Mouse (Mus musculus) urinary bladder, adult 2 months (tissue): ENCODE data around the gene Errfi1. TPM values are rescaled to one million over a fixed set of nuclear protein-coding genes. Genes with fewer than 3 reads are reported as not detected.
"Not testable (repeated sequence)": the region's sequence is repeated elsewhere in the genome, so short reads cannot be mapped to it uniquely, and the experiment has no call there.

ENCODE experiments used
- DNase-seq: peaks from one replicate; pipeline ENCODE4 v3.0.0; 2022; ENCODE audit warnings: low spot score
- polyA plus RNA-seq: library from polyadenylated mRNA; depleted of rRNA; stranded (reverse); fragments of >200 nt; gene quantifications from 2 replicates; pipeline ENCODE4 v1.2.3, GENCODE M21; 2012

Gene Errfi1
- polyA plus RNA-seq, 1 experiment = 36.1 TPM

DNA sequence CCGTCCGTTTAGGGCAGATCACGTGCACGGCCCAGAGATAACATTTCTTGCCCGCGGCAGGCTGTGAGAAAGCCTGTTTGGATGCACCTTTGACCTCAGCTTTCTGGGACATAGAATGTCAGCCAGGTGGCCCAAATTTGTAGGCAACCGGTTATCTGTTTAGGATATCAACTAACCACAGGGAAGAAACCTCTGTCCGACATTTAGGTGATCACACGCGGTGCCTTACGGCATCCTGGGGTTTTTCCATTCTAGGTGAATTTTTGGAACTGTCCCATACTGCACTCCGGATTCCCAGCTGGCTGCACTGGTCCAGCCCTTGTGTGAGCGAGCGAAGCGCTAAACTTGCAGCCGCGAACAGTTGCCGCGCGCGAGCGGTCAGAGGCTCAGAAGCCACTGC lies 25.9 kb downstream of the Errfi1 start:
- DNase-seq = no peak

DNA sequence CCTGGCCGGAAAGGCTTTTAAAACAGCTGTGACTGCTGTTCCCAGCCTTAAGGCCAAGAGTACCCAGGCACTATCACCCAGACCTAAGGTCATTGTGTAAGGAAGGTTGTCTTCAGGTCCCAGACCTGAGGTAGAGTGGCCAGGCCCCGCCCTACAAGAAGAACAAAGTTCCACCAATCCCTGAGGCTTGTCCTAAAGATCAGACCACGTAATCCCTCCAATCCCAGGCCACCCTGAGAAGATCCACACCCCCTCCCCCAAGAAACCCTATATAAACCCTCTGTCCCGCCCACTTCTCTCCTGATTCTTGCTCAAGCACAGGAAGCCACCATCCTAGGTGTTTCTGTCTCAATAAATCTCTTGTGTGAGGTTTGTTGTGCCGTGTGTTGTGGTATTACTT lies 26.6 kb downstream of the Errfi1 start:
- DNase-seq = no peak

DNA sequence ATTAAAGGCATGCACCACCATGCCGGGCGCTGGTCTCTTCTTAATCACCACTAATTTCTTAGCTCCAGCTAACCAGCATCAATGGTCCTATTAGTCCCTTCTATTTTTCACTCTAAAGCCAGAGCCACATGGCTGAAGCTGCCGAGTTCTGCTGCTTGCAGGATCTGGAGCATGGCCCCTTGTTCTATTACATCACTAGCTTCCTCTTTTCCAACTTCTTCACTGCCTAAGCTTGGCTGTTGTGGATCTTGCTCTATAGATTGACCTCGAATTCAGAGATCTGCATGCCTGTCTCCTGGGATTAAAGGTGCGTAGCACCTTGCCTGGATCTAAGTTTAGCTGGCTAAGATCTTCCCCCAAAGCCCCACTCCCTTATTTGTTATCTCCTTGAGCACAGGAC lies 28.9 kb downstream of the Errfi1 start:
- DNase-seq = no peak

DNA sequence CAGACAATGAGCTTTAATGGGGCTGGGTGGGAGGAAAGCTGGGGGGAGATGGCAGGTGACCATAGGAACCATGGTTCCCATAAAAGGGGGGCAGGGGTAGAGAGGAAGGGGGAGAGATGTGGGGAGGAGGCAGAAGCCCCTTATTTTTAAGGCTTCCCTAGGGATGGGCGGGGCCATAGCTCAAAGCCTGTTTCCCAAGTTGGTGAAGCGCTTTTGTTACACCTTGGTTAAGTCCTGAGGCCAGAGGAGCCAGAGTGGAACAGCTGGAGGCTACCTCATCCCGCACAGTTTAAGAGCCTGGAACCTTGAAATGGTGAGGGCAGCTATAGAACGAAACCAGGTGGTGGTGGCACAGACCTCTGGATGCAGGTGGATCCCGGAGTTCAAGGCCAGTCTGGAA lies 34.2 kb downstream of the Errfi1 start:
- no peak for DNase-seq

DNA sequence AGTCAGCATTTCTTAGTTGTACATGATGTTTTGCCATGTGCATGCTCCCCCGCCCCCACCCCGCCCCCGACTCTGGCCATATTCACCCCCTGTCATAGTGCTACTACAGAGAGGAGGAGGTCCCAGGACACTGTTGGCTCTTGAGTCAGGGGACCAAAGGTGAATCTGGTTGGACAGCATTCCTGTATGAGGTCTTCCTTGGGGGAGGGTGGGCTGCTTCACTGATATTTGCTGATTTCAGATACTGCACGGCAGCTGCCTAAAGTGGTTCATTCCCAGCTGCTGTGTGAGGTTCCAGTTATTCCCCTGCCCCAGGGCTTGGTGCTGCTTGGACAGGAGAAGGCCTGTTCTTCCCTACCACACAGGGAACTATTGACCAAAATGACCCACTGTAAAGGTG lies 34.8 kb downstream of the Errfi1 start:
- DNase-seq = no peak

DNA sequence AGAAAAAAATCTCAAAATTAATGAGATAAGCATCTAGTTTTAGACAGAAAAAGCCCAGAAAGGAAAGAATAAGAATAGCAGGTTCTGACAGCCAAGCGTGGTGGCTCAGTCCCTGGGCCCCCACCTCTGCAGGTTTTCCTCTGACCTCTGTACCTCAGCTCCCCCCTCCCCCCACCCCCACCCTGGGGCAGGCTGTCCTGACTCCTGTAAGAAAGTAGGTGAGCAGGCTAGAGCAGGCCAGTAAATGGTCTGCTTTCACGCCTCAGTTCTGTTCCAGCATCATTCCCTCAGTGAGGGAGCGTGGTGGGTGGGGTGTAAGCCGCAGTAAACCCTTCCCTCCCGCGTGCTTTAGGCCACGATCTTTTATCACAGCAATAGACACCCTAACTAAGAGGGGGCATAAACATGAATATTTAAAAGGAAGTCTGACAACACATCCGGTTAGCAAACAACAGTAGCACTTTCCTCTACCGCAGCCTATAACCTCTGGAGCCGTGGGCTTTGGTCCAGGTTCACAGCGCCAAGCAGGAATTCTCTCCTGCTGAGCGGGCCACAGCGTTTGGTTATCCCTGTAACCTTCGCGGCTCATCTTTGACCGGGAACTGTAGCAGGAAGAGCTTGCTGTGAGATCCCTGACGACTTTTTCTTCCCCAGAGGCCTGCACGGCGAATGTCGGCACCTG lies 35.7 kb downstream of the Errfi1 start:
- no peak for DNase-seq

DNA sequence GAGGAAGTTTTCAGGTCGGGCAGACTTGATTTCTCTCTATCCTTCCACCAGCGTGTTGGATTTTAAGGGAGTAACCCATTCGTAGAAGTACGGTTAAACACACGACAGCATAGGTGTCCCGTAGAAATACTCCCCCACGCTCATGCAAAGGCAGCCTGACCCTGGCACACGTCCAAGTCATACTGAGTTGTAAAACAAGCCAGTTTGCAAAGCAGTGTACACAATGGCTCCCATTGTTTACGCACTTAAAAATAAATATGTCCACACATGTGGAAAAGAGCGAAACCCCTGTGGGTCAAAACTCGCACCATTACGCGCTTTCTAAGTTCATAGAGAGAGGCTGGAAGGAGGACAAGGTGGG lies 36.2 kb downstream of the Errfi1 start:
- DNase-seq = no peak

DNA sequence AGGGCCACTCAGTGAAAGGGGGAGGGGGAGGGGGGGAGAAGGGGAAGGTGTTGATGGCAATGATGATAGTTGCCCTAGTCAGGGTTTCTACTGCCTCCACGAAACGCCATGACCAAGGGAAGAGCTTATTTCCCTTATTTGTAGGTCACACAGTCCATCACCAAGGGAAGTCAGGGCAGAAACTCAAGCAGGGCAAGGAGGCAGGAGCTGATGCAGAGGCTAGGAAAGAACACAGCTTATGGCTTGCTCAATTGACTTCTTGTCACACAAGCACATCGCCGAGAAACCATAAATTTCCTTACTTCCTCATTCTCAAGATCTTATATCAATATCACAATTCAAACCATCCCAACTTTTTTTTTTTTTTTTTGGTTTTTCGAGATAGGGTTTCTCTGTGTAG lies 37.6 kb downstream of the Errfi1 start:
- DNase-seq = no peak

DNA sequence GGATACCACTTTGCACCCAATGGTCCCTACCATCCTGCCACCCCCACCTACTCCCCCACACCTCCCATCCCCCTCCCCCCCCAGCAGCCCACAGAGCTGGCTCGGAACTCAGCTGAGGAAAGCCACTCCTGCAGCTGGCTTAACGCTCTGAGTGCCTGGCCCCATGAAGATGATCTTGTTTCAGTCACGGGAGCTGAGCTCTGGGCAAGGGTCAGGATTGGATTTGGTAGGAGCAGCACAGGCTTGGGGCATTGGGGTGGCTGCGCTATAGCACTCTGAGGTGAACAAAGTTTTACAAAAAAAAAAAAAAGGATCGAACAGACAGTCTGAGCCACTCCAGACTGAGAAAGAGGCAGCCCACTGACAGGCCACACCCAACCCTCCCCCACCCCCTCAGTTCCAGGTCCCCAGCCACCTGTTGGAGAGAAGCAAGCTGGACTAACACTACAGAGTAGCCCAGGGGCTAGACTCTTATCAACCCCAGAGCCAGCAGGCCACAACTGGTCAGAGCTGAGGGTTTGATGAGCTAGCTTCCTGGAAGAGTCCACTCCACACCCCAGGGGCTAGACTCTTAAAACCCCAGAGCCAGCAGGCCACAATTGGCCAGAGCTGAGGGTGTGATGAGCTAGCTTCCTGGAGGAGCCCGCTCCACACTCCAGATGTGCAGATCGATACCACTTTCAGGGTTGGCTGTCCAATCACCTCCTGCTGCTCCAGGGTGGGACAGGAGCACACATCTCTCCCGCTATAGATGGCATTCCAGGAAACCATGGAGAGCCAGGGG lies 41.2 kb downstream of the Errfi1 start:
- DNase-seq = no peak

DNA sequence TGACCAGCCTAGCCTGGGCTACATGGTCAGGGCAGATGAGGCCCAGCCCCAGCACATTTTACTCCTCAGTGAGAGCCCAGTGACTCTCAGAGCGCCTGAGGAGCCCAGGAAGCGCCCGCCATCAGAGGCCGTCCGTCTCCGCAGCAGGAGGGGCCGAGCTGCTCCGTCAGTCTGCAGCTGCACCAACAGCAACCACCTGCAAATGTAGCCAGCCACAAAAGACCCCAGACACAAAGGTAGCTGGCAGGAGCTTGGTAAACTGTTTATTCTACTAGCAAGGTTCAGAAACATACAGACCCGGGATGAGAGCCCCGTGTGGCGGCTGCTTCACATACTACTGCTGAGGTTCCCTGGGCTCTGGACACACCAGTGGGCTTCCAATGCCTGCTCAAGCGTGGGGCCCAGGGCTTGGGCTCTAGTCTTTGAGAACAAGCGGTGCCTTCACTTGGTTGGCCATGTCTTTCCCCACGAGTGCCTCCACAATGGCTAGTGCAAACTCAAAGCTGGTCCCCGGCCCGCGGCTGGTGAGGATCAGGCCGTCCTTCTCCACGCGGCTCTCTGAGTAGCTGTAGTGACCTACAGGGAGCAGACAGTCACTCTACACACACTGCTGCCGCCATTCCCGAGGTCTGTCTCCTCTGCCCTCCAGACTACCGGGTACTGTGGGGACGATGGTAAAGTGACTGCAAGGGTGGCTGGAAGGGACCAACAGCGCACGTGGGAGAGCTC lies 43.3 kb downstream of the Errfi1 start:
- no peak for DNase-seq

DNA sequence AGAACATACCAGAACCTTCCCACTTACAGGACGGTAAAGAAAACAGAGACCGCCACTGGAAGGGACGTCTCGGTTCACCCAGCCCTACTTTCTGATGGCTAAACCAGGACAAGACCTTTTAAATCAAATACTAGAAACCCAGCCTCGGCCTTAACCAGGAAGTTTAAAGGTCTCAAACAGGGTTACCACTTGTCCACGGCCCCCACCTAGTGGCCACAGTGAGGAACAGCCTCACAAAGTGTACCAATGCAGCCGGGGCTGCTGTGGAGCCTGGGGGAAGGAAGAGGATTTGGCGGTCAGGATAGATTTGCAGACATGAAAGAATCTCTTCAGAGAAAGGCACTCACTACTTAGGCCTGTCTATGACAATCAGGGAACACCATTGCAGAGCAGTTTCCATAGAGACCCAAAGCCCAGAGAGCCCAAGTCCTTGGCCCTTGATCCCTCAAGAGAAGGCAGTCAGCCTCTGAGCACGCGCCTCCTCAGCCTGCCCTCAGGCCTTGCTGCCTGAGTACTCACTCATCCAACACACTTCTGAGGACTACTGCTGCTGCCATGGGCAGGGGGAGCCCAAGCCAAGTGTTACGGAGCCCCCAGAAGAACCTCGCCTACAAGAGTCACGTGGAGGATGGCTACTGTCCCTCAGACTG lies 45.1 kb downstream of the Errfi1 start:
- peak; percentile 62 for DNase-seq

DNA sequence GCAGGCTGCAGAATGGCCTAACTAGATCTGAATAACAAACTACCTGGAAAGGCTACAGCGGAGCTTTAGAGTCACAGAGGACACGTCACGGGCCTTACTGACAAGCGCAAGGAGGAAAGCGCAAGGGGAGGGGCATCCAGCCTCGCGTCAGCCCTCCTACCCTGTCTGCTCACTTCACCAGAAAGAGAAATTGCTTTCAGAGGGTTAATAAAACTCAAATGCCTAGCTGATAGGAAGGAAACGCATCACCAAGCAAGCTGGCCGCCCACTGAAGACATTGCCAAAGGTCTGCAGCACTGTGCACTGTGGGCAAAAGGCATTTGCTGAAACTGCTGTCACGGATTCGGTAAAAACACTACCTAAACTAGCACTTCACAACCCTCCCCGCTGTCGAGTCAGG lies 46.8 kb downstream of the Errfi1 start:
- no peak for DNase-seq

DNA sequence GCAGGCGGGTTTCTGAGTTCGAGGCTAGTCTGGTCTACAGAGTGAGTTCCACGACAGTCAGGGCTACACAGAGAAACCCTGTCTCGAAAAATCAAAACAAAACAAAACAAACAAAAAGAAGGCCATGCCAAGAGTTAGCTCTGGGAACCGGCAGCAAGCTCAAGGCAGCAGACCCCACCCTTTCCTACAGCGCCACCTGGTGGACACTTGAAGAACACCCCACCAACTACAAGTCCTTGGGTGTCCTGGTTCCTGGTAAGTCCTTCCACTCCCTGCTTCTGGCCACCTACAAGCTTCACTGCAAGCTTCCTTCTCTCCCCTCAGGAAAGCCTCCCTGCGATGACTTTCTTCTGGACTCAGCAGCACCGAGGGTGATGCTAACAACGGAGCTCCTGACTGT lies 47.9 kb downstream of the Errfi1 start:
- peak; percentile 55 for DNase-seq

DNA sequence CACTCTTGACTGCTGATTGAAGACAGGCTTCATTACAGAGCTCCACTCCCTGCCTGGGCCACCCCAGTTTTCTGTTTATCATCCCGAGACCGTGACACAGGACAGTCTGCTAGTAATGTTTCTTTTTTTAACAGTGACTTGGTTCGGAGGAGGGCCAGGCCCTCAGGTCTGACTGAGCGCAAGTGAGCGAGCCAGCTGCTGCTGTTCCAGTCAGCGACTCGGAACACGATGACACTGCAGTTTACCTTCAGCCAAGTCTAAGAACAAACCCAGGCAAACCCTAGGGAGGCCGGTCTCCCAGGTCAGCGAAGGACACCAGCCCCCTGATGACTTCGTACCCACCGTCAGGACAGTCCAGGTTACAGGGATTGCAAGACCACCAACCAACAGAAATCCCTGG lies 48.3 kb downstream of the Errfi1 start:
- no peak for DNase-seq

DNA sequence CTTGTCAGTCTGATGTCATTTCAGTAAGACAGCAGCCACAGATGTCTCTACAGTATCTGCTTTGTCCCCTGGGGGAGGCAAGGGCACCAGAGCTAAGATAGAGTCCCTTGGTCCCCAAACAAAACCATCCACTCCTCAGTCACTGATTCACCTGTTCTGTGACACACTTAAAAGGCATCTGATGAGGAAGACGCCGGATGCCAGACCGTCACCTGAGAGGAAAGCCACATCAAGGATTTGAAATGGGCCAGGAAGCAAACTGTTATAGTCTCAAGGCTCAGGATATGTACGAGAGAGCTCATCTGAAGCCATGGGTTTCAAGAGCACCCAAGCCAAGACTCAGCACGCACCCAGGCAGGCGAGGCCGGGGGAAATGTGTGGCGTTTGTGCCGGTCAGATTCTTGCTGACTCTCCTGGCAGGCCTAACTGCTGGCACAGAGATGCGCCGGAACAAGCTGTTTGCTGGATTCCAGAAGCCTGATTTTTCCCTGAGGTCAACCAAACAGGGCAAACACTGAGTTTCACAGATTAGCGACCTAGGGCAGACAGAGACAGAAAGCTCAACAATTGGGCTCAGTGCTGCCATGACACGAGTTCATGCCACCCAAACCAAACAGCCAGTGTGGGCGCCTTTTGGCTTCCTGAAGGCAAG lies 49.5 kb downstream of the Errfi1 start:
- no peak for DNase-seq

DNA sequence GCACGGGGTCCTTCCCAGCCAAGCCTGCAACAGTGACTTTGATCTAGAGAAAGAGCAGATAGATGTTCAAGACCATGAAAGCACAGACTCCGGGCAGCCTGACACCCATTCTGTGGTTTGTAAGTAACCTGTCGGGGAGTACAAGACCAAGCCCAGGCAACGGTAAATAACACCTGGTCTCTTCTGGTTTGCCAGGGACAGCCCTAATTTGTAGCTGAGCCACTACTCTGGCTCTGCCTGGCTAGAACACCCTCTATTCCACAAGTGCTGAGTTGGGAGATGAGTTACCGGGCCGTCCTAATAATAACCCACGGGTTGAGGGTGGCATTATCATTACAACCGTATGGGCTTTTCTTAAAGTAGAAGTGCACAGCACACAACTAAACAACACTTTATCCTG lies 53.4 kb downstream of the Errfi1 start:
- no peak for DNase-seq

DNA sequence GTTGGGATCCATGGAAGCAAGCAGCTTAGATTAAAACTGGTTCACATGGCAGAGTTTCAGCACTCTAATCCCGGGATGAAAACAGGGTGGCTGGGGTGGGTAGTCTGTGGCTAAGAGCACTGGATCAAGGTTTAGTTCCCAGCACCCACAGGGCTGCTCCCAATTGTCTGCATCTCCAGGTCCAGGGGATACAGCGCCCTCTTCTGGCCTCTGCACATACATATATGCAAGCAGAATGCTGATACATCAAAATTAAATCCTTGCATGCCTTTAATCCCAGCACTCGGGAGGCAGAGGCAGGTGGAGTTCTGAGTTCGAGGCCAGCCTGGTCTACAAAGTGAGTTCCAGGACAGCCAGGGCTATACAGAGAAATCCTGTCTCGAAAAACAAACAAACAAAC lies 54.8 kb downstream of the Errfi1 start:
- not testable (repeated sequence) for DNase-seq

DNA sequence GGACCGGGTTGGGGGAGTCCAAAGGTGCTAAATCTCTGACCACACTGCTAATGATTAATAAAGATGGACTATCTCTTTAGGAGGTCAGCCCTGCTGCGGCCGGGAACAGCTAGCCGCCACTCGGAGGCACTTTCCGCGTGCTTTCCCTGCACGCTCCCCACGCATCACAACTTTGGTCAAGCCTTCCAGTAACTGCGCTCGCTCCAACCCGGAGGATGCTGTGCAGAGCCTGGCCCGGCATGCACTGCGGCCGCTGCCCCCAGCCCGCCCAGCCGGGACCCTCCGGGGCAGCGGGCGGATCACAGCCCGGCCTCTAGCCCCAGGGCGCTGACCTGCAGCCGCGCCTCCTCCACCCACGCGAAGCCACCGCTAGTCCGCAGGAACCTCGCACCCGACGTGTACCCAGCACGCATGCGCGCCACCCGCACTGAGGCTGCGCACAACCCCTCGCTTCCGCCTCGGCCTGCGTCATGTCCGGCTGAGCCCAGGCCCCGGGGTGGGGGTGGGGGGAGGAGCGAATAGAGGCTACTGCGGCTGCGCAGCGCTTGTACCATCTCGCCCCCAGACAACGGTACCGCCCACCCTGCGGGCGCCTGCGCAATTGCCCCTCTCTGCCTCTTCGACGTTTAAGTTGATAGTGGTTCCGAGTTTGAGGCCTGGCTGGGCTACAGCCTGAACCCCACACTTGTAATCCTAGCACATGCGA lies 55.9 kb downstream of the Errfi1 start:
- peak; percentile 100 for DNase-seq

DNA sequence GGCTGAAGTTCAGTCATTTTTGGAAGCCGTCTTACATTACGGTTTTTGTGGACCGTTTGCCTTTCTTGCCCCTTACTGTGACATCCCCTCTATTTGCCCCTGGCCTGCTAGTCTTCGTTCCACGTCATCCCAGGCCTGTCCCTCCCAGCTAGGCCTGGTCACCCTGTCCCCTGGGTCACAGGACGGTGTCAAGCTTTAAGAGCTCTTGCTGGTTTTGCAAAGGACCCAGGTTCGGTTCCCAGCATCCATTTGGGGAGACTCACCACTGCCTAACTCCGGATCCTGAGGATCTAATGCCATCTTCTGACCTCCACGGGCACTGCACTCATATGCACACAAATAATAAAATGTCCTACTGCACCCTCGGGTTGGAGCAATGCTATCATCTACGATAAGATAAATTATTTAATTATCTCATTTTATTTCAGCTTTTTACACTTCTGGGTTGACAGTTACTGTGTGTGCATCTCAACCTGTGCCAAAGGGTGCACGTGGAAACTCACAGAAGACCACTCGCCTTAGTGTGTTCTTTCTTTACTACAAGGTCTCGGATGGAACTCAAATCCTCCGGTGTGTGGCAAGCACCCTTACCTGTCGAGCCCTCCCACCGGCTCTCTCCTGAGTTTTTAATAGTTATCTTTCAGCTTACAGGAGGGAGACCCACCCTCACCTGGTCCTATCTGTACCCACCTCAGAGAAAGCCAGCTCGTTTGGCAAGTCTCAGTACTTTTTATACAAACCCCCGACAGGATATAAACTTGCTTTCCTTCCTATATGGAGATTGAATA lies 56.6 kb downstream of the Errfi1 start:
- DNase-seq = no peak

DNA sequence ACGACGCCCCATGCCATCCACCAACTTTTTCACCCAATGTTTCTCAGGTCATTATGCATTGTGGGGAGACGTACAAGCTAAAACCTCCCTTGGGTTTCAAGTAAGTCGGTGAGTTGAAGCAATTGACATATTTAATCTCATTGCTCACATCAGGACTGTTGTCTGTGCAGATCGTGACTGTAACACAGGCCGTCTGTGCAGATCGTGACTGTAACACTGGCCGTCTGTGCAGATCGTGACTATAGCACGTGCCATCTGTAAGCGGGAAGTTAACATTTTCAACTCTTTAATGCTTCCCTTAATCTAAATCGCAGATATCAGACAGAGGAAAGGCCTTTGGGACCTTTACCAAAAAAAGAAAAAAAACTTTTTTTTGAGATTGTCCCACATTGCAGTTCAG lies 60.0 kb downstream of the Errfi1 start:
- DNase-seq = no peak
